Mouse (Mus musculus) kidney, postnatal 10 days (tissue): Measurements from ENCODE around the gene Uba1.

Experiments used
- DNase-seq: peaks from one replicate; pipeline ENCODE4 v3.0.0; 2021; ENCODE audit warnings: mixed read lengths

The Uba1 gene

GRCm38 (mm10) chrX:20658026-20658652 is at the start of gene Uba1:
Gene Uba1, plus strand, starts transcription at chrX:20658326.
- peak; percentile 82 for DNase-seq

GRCm38 (mm10) chrX:20608500-20608899 is 49.6 kb upstream of the Uba1 start:
- DNase-seq: no peak

- no peak for DNase-seq
Measured at GRCm38 (mm10) chrX:20616861-20617175, 41.3 kb upstream of the Uba1 start.

GRCm38 (mm10) chrX:20617176-20617902 is 40.8 kb upstream of the Uba1 start, which contains the start of the genes Rbm10 and Ndufb11:
Gene Rbm10, plus strand, starts transcription at chrX:20617503.
Gene Ndufb11, minus strand, starts transcription at chrX:20617619.
- peak; percentile 85 for DNase-seq

GRCm38 (mm10) chrX:20617903-20618399 is 40.2 kb upstream of the Uba1 start:
- peak; percentile 45 for DNase-seq

- peak; percentile 42 for DNase-seq
Measured at GRCm38 (mm10) chrX:20638141-20638540, 20.0 kb upstream of the Uba1 start.

GRCm38 (mm10) chrX:20644780-20645179 is 13.3 kb upstream of the Uba1 start:
- DNase-seq: peak; percentile 17

- no peak for DNase-seq
Measured at GRCm38 (mm10) chrX:20657593-20657992, 533 bp upstream of the Uba1 start.

- peak; percentile 24 for DNase-seq
Measured at GRCm38 (mm10) chrX:20658891-20659406, 823 bp downstream of the Uba1 start.

- no peak for DNase-seq
Measured at GRCm38 (mm10) chrX:20662317-20662715, 4.2 kb downstream of the Uba1 start.

- peak; percentile 89 for DNase-seq
Measured at GRCm38 (mm10) chrX:20662716-20663443, 4.8 kb downstream of the Uba1 start.

- peak; percentile 19 for DNase-seq
Measured at GRCm38 (mm10) chrX:20663444-20663790, 5.3 kb downstream of the Uba1 start.

- peak; percentile 91 for DNase-seq
Measured at GRCm38 (mm10) chrX:20687519-20688067, 29.5 kb downstream of the Uba1 start, which contains the start of gene Cdk16. Gene Cdk16, plus strand, starts transcription at chrX:20687954.

- DNase-seq: peak; percentile 88
Measured at GRCm38 (mm10) chrX:20688068-20688547, 30.0 kb downstream of the Uba1 start.

GRCm38 (mm10) chrX:20688615-20689014 is 30.5 kb downstream of the Uba1 start:
- DNase-seq: peak; percentile 77

- no peak for DNase-seq
Measured at GRCm38 (mm10) chrX:20691566-20691965, 33.4 kb downstream of the Uba1 start.

GRCm38 (mm10) chrX:20692616-20693015 is 34.5 kb downstream of the Uba1 start:
- DNase-seq: no peak

GRCm38 (mm10) chrX:20695842-20696241 is 37.7 kb downstream of the Uba1 start:
- no peak for DNase-seq

- peak; percentile 59 for DNase-seq
Measured at GRCm38 (mm10) chrX:20703741-20704290, 45.7 kb downstream of the Uba1 start, which contains the start of gene Usp11. Gene Usp11, plus strand, starts transcription at chrX:20703906.

- peak; percentile 85 for DNase-seq
Measured at GRCm38 (mm10) chrX:20704295-20705082, 46.4 kb downstream of the Uba1 start.

GRCm38 (mm10) chrX:20705083-20705402 is 46.9 kb downstream of the Uba1 start:
- DNase-seq: no peak

- no peak for DNase-seq
Measured at GRCm38 (mm10) chrX:20728681-20729080, 70.6 kb downstream of the Uba1 start.
